Mouse (Mus musculus) embryonic fibroblast, embryonic 13.5 days (primary cell): Measurements from ENCODE around the gene Pfkp.

Source experiments
- CTCF ChIP-seq: IDR thresholded peaks from 2 replicates; pipeline ENCODE4 v1.5.1; 2011; ENCODE audit warnings: mild to moderate bottlenecking, control low read depth, low read length, moderate library complexity, borderline replicate concordance; ENCODE audit not compliant: insufficient read depth
- POLR2A ChIP-seq: IDR thresholded peaks from 2 replicates; pipeline ENCODE4 v1.6.1; 2011; ENCODE audit warnings: low read depth, mild to moderate bottlenecking, control low read depth, low read length, moderate library complexity

GRCm38 (mm10) chr13:6553708-6554107 is 94.9 kb downstream of the Pfkp start:
- TF ChIP-seq CTCF (no peak), POLR2A (no peak)
